Mouse (Mus musculus): ENCODE results near the gene Slc45a2. TPM values are rescaled to one million over a fixed set of nuclear protein-coding genes. Genes with fewer than 3 reads are reported as not detected.

The Slc45a2 gene
- polyA plus RNA-seq, 1 experiment from 2014 or later: not detected

DNA sequence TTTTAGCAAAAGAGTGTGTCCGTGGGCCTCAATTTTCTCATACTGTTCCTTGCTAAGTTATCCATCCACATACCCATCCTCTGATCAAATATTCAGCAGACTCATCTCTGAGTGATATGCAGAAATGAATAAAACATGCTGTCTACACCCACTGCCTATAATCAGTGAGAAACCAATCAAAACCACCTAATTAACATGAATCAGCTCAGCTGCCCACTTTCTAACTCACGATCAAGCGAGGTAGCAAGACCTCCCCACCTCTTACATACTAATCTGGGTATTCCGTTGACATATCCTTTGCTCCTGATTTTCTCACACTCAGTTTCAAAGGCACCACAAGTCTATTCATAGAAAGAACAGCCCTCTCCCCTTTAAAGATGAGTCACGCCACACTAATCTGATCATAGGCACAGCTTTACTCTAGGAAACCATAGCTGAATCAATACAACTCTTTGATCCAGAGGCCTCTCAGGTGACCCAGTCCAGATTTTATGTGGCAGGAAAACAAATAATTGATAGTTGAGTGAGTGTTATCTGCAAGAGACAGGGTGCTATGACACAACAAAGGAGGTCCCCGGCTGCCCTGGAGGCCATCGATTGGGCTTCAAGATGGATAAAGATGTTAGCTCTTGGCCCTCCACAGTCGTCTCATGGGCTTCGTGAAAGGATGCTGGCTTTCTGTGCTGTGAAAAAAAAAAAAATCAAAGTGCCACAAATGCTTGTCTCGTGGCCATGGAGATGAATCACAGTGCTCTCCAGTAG is 53.3 kb downstream of the Slc45a2 start:
- no peaks in the 10 kb centered on the region for H3K36me3 ChIP-seq (ENCODE audit: poor library complexity, severe bottlenecking)
- H3K9ac ChIP-seq: no peak overlapping the region
- no peaks in the 10 kb centered on the region for H3K27me3 ChIP-seq
- no peak overlapping the region for H3K27ac ChIP-seq
- no peak overlapping the region for H3K4me3 ChIP-seq
- peak; percentile 4; the same call in 1 of the 2 replicates for ATAC-seq
- H3K4me1 ChIP-seq: no peaks in the 10 kb centered on the region
- WGBS: 66% methylated on average over 10 of the region's 10 CpGs
- H3K4me2 ChIP-seq: no peak overlapping the region
- no peaks in the 10 kb centered on the region for H3K9me3 ChIP-seq (replicated peaks)

DNA sequence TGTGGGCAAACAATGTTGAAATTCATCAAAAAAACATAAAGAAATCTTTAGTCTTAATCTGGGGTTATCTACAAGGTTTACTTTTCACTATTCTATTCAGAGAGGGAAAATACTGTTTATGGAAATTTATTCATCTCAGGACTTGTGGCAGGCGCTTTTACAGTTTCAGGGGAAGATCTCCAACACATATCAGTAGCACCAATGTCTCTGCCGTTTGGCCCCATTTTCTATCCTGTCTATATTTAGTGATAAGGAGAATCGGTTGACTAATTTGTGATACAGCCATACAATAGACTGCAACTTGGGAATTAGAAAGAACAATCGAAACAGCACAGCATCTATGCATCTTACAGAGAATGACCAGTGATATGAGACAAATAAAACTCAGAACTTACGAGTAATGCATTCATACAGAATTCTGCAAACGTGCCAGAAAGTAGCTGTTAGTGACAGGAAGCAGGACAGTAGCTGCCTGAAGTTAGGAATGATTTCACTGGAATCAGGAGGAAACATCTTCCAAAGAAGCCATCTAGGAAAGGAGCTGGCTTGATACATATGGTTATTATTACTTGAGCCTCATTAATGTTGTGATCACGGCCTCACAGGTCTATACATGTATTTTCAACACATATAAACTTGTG is 54.0 kb downstream of the Slc45a2 start:
- no peak for ATAC-seq
- no peak overlapping the region for H3K4me2 ChIP-seq
- no peaks in the 10 kb centered on the region for H3K4me1 ChIP-seq
- WGBS: 83% methylated on average over 7 of the region's 7 CpGs
- no peaks in the 10 kb centered on the region for H3K36me3 ChIP-seq (ENCODE audit: poor library complexity, severe bottlenecking)
- no peaks in the 10 kb centered on the region for H3K9me3 ChIP-seq (replicated peaks)
- H3K27me3 ChIP-seq: no peaks in the 10 kb centered on the region
- no peak overlapping the region for H3K9ac ChIP-seq
- H3K4me3 ChIP-seq: no peak overlapping the region
- no peak overlapping the region for H3K27ac ChIP-seq

GRCm38 (mm10) chr15:11062903-11063302 is 62.4 kb downstream of the Slc45a2 start:
- no peak for ATAC-seq
- Histone ChIP-seq H3K9ac (no peak overlapping the region), H3K4me3 (no peak overlapping the region), H3K9me3 (replicated peaks) (no peaks in the 10 kb centered on the region), H3K27me3 (no peaks in the 10 kb centered on the region), H3K4me1 (peaks cover 27% of the 10 kb centered on the region), H3K4me2 (no peak overlapping the region), H3K36me3 (ENCODE audit: poor library complexity, severe bottlenecking) (no peaks in the 10 kb centered on the region), H3K27ac (no peak overlapping the region)
- 89% methylated on average over 1 of the region's 1 CpGs for WGBS

GRCm38 (mm10) chr15:11064160-11064557 is 63.6 kb downstream of the Slc45a2 start:
- ATAC-seq: no peak
- no peaks in the 10 kb centered on the region for H3K36me3 ChIP-seq (ENCODE audit: poor library complexity, severe bottlenecking)
- H3K27me3 ChIP-seq: no peaks in the 10 kb centered on the region
- WGBS: 28% methylated on average over 2 of the region's 2 CpGs
- no peak overlapping the region for H3K9ac ChIP-seq
- peaks cover 27% of the 10 kb centered on the region for H3K4me1 ChIP-seq
- no peaks in the 10 kb centered on the region for H3K9me3 ChIP-seq (replicated peaks)
- H3K4me2 ChIP-seq: peak overlapping the region; percentile 58
- no peak overlapping the region; the same call in 1 of the 2 replicates for H3K27ac ChIP-seq
- H3K4me3 ChIP-seq: 0 out of 2 replicates have a peak overlapping the region, but pooled peaks have one; percentile 28

- no peaks in the 10 kb centered on the region for H3K27me3 ChIP-seq
- WGBS: 3% methylated on average over 24 of the region's 25 CpGs
- H3K4me2 ChIP-seq: peak within 1 kb of the TSS; percentile 58
- peak within 1 kb of the TSS; percentile 10; the same call in 1 of the 2 replicates for H3K9ac ChIP-seq
- H3K27ac ChIP-seq: no peak within 1 kb of the TSS; the same call in 1 of the 2 replicates
- ATAC-seq: peak; percentile 89
- H3K4me3 ChIP-seq: peak within 1 kb of the TSS; percentile 28
- peaks cover 27% of the 10 kb centered on the region for H3K4me1 ChIP-seq
- no peaks in the 10 kb centered on the region for H3K36me3 ChIP-seq (ENCODE audit: poor library complexity, severe bottlenecking)
- no peaks in the 10 kb centered on the region for H3K9me3 ChIP-seq (replicated peaks)
Observed at GRCm38 (mm10) chr15:11064558-11065411, 64.3 kb downstream of the Slc45a2 start, which contains the start of gene Adamts12. TSS of gene Adamts12 (plus strand) at chr15:11064790.

- Histone ChIP-seq H3K36me3 (ENCODE audit: poor library complexity, severe bottlenecking) (no peaks in the 10 kb centered on the region), H3K4me3 (peak overlapping the region; percentile 28), H3K27me3 (no peaks in the 10 kb centered on the region), H3K27ac (no peak overlapping the region), H3K9me3 (replicated peaks) (no peaks in the 10 kb centered on the region), H3K4me2 (peak overlapping the region; percentile 58), H3K4me1 (peaks cover 27% of the 10 kb centered on the region), H3K9ac (no peak overlapping the region)
- ATAC-seq: 0 out of 2 replicates have a peak, but pooled peaks have one; percentile 24
- WGBS: 12% methylated on average over 9 of the region's 9 CpGs
Observed at GRCm38 (mm10) chr15:11065528-11066171, 65.1 kb downstream of the Slc45a2 start.

GRCm38 (mm10) chr15:11066299-11066698 is 65.8 kb downstream of the Slc45a2 start:
- 13% methylated on average over 5 of the region's 5 CpGs for WGBS
- H3K4me2 ChIP-seq: peak overlapping the region; percentile 58
- ATAC-seq: no peak
- no peaks in the 10 kb centered on the region for H3K9me3 ChIP-seq (replicated peaks)
- H3K4me1 ChIP-seq: peaks cover 27% of the 10 kb centered on the region
- no peaks in the 10 kb centered on the region for H3K36me3 ChIP-seq (ENCODE audit: poor library complexity, severe bottlenecking)
- H3K27me3 ChIP-seq: no peaks in the 10 kb centered on the region
- no peak overlapping the region for H3K9ac ChIP-seq
- H3K4me3 ChIP-seq: peak overlapping the region; percentile 28
- H3K27ac ChIP-seq: no peak overlapping the region; the same call in 1 of the 2 replicates

GRCm38 (mm10) chr15:11067891-11068290 is 67.4 kb downstream of the Slc45a2 start:
- H3K27ac ChIP-seq: no peak overlapping the region
- H3K4me3 ChIP-seq: no peak overlapping the region
- 84% methylated on average over 7 of the region's 7 CpGs for WGBS
- no peak overlapping the region for H3K9ac ChIP-seq
- no peaks in the 10 kb centered on the region for H3K27me3 ChIP-seq
- H3K9me3 ChIP-seq (replicated peaks): no peaks in the 10 kb centered on the region
- no peaks in the 10 kb centered on the region for H3K36me3 ChIP-seq (ENCODE audit: poor library complexity, severe bottlenecking)
- H3K4me2 ChIP-seq: no peak overlapping the region
- peaks cover 27% of the 10 kb centered on the region for H3K4me1 ChIP-seq
- ATAC-seq: no peak

DNA sequence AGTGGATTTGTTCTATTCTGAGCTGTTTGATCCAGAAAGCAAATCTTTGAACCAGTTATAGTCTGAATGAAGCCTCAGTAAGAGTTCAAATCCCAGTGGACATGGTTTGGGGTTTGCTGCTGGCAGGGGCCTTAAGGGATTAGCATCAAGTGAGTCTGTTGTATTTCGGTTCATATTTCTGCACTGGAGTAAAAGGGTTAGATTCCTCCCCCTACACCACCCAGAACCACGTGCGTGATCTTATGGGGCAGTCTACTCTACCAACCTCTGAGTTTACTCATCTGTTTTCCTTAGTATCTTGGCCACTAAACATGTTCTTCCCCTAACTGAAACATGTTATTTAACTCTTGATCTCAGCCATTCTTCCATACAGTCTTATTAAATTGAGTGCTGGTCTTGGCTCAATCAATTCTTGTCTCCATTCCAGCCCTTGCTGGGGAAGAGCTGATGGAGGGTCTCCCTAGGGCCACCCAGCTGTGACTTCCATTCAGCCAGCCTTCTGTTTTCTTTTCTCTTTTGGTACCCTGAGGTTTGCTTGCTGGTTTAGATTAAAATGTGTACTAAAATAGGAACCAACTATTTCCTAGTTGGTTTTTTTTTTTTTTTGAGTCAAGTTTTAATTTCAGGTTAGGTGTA is 75.3 kb downstream of the Slc45a2 start:
- no peak for ATAC-seq
- WGBS: 87% methylated on average over 3 of the region's 3 CpGs
- Histone ChIP-seq H3K4me3 (no peak overlapping the region), H3K27me3 (no peaks in the 10 kb centered on the region), H3K27ac (no peak overlapping the region), H3K36me3 (ENCODE audit: poor library complexity, severe bottlenecking) (no peaks in the 10 kb centered on the region), H3K4me2 (no peak overlapping the region), H3K9ac (no peak overlapping the region), H3K4me1 (no peaks in the 10 kb centered on the region), H3K9me3 (replicated peaks) (no peaks in the 10 kb centered on the region)

Measured in forebrain, embryonic 13.5 days (tissue).